Mouse (Mus musculus) CH12.LX (cell line): ENCODE data around the gene Igsf21. TPM values are rescaled to one million over a fixed set of nuclear protein-coding genes. Genes with fewer than 3 reads are reported as not detected.

Experiments used
- DNase-seq: peaks from one replicate; pipeline ENCODE4 v3.0.0-alpha.2; 2013; ENCODE audit errors: extremely low read depth
- H3K27ac ChIP-seq: 2 replicates; pipeline ENCODE4 v1.5.1; 2012; ENCODE audit warnings: low read depth, mild to moderate bottlenecking, control low read depth, moderate library complexity; ENCODE audit not compliant: insufficient read depth
- H3K27me3 ChIP-seq: replicated peaks from 2 replicates; pipeline ENCODE3; 2012; ENCODE audit warnings: inconsistent platforms
- H3K36me3 ChIP-seq, 2 experiments: replicated peaks in 1 of 2; 2 replicates each; pipeline versions ENCODE3 to v1.6.1; 2012; ENCODE audit warnings: inconsistent platforms in 1 of 2, low read length in 1 of 2, mild to moderate bottlenecking in 1 of 2, mixed read lengths in 1 of 2, moderate library complexity in 1 of 2; ENCODE audit not compliant: control insufficient read depth in 1 of 2, insufficient read depth in 1 of 2
- H3K4me1 ChIP-seq, 2 experiments: 2 replicates each; pipeline ENCODE4 v1.6.1; 2012; ENCODE audit warnings: inconsistent platforms in 1 of 2, moderate library complexity in 1 of 2; ENCODE audit not compliant: insufficient read depth in 2 of 2, control insufficient read depth in 1 of 2
- H3K4me2 ChIP-seq: 2 replicates; pipeline ENCODE4 v1.6.1; 2012; ENCODE audit warnings: low read depth, mild to moderate bottlenecking, control low read depth; ENCODE audit not compliant: poor library complexity, insufficient read depth, severe bottlenecking
- H3K4me3 ChIP-seq, 3 experiments: fragments of 150-350 bp in 1 of 3; sonication (generic) in 1 of 3; replicated peaks in 1 of 3; 2 replicates each; pipeline versions ENCODE3 to v1.5.1; 2011 to 2012; ENCODE audit warnings: low read depth in 2 of 3, low read length in 2 of 3, mild to moderate bottlenecking in 2 of 3, moderate library complexity in 2 of 3, control low read depth in 1 of 3, improper control_type of control experiment in 1 of 3, inconsistent platforms in 1 of 3, mixed read lengths in 1 of 3; ENCODE audit not compliant: poor library complexity in 1 of 3
- H3K79me2 ChIP-seq: replicated peaks from 2 replicates; pipeline ENCODE4 v1.6.1; 2012; ENCODE audit warnings: mild to moderate bottlenecking, moderate library complexity; ENCODE audit not compliant: control insufficient read depth, poor library complexity, insufficient read depth, severe bottlenecking; ENCODE audit errors: extremely low read depth
- H3K9ac ChIP-seq: 2 replicates; pipeline ENCODE4 v1.6.1; 2012; ENCODE audit warnings: low read depth, mild to moderate bottlenecking, control low read depth, moderate library complexity; ENCODE audit not compliant: insufficient read depth
- H3K9me3 ChIP-seq: replicated peaks from 2 replicates; pipeline ENCODE3; 2012; ENCODE audit warnings: low read length, inconsistent platforms, mixed read lengths
- CHD1 ChIP-seq: IDR thresholded peaks from 2 replicates; pipeline ENCODE4 v1.6.1; 2012; ENCODE audit warnings: low read depth, low read length, improper control_type of control experiment, inconsistent platforms
- CHD2 ChIP-seq: IDR thresholded peaks from 2 replicates; pipeline ENCODE4 v1.6.1; 2011; ENCODE audit warnings: low read length, improper control_type of control experiment
- ELF1 ChIP-seq: IDR thresholded peaks from 2 replicates; pipeline ENCODE4 v1.6.1; 2014; ENCODE audit warnings: low read depth, mild to moderate bottlenecking, inconsistent platforms, low read length, improper control_type of control experiment
- EP300 ChIP-seq: IDR thresholded peaks from 2 replicates; pipeline ENCODE4 v1.6.1; 2011; ENCODE audit warnings: low read length, improper control_type of control experiment
- GABPA ChIP-seq: IDR thresholded peaks from 2 replicates; pipeline ENCODE4 v1.6.1; 2012; ENCODE audit warnings: low read depth, low read length, improper control_type of control experiment, inconsistent platforms; ENCODE audit not compliant: insufficient replicate concordance
- HCFC1 ChIP-seq: IDR thresholded peaks from 2 replicates; pipeline ENCODE4 v1.6.1; 2012; ENCODE audit warnings: low read depth, mild to moderate bottlenecking, inconsistent platforms, low read length, improper control_type of control experiment
- IRF4 ChIP-seq: IDR thresholded peaks from 2 replicates; pipeline ENCODE4 v1.6.1; 2014; ENCODE audit warnings: low read depth, mild to moderate bottlenecking, inconsistent platforms, low read length, improper control_type of control experiment
- JUND ChIP-seq: conservative IDR thresholded peaks from 2 replicates; pipeline ENCODE4 v1.6.1; 2011; ENCODE audit warnings: low read depth, low read length, improper control_type of control experiment
- KAT2A ChIP-seq: IDR thresholded peaks from 2 replicates; pipeline ENCODE4 v1.6.1; 2012; ENCODE audit warnings: low read length, improper control_type of control experiment, inconsistent platforms; ENCODE audit not compliant: insufficient replicate concordance
- MAFK ChIP-seq: IDR thresholded peaks from 2 replicates; pipeline ENCODE4 v1.6.1; 2011; ENCODE audit warnings: low read length, improper control_type of control experiment; ENCODE audit not compliant: insufficient replicate concordance
- MAX ChIP-seq: IDR thresholded peaks from 2 replicates; pipeline ENCODE4 v1.6.1; 2011; ENCODE audit warnings: low read length, improper control_type of control experiment
- MXI1 ChIP-seq: IDR thresholded peaks from 2 replicates; pipeline ENCODE4 v1.6.1; 2011; ENCODE audit warnings: mild to moderate bottlenecking, low read depth, low read length, improper control_type of control experiment
- MYC ChIP-seq: IDR thresholded peaks from 2 replicates; pipeline ENCODE4 v1.6.1; 2011; ENCODE audit warnings: low read depth, mild to moderate bottlenecking, improper control_type of control experiment, low read length
- NELFE ChIP-seq: IDR thresholded peaks from 2 replicates; pipeline ENCODE4 v1.6.1; 2011; ENCODE audit warnings: low read depth, low read length, improper control_type of control experiment
- NRF1 ChIP-seq: IDR thresholded peaks from 2 replicates; pipeline ENCODE4 v1.6.1; 2014; ENCODE audit warnings: low read depth, mild to moderate bottlenecking, inconsistent platforms, low read length, improper control_type of control experiment, moderate library complexity
- PAX5 ChIP-seq: IDR thresholded peaks from 2 replicates; pipeline ENCODE4 v1.6.1; 2012; ENCODE audit warnings: low read length, inconsistent platforms, mixed read lengths
- RAD21 ChIP-seq: IDR thresholded peaks from 2 replicates; pipeline ENCODE4 v1.6.1; 2011; ENCODE audit warnings: low read depth, mild to moderate bottlenecking, low read length, improper control_type of control experiment, moderate library complexity
- RCOR1 ChIP-seq: conservative IDR thresholded peaks from 2 replicates; pipeline ENCODE4 v1.6.1; 2012; ENCODE audit warnings: low read depth, mild to moderate bottlenecking, inconsistent platforms, low read length, improper control_type of control experiment
- SIN3A ChIP-seq: IDR thresholded peaks from 2 replicates; pipeline ENCODE4 v1.6.1; 2012; ENCODE audit warnings: low read length, improper control_type of control experiment, inconsistent platforms
- TBP ChIP-seq: conservative IDR thresholded peaks from 2 replicates; pipeline ENCODE4 v1.6.1; 2011; ENCODE audit warnings: low read depth, low read length, improper control_type of control experiment
- UBTF ChIP-seq: IDR thresholded peaks from 2 replicates; pipeline ENCODE4 v1.6.1; 2012; ENCODE audit warnings: low read depth, mild to moderate bottlenecking, inconsistent platforms, low read length, improper control_type of control experiment, moderate library complexity
- ZC3H11A ChIP-seq: IDR thresholded peaks from 2 replicates; pipeline ENCODE4 v1.6.1; 2012; ENCODE audit warnings: low read depth, mild to moderate bottlenecking, inconsistent platforms, low read length, improper control_type of control experiment
- ZKSCAN1 ChIP-seq: IDR thresholded peaks from 2 replicates; pipeline ENCODE4 v1.6.1; 2012; ENCODE audit warnings: low read depth, inconsistent platforms, low read length, improper control_type of control experiment, borderline replicate concordance
- dilution Hi-C: fragments of 300-500 bp; cut with MboI; formaldehyde crosslinking; loops from 2 replicates; pipeline ENCODE4 v1.14.3; 2020; ENCODE audit warnings: low sequenced_read_pairs; ENCODE audit not compliant: extremely low pct_unique_long_range_greater_than_20kb, extremely low pct_ligation_motif_present
- in situ Hi-C: fragments of 300-500 bp; cut with MboI; formaldehyde crosslinking; loops from 3 replicates; pipeline ENCODE4 v1.14.3; 2019; ENCODE audit warnings: low sequenced_read_pairs, low pct_ligation_motif_present, low pct_unique_long_range_greater_than_20kb, mixed read lengths
- polyA plus RNA-seq: library from polyadenylated mRNA; unstranded; fragments of >175 nt; gene quantifications from 2 replicates; pipeline ENCODE4 v1.2.1, GENCODE M21; 2012; ENCODE audit warnings: low read depth; ENCODE audit not compliant: insufficient read length
- total RNA-seq, 2 experiments: library from RNA; depleted of rRNA; stranded (reverse); fragments of 300-350 nt in 1 of 2; fragments of >200 nt in 1 of 2; gene quantifications; 2 replicates each; pipeline ENCODE4 v1.2.3; 2012 to 2014

Gene Igsf21
- total and polyA plus RNA-seq, 3 experiments = not detected

DNA sequence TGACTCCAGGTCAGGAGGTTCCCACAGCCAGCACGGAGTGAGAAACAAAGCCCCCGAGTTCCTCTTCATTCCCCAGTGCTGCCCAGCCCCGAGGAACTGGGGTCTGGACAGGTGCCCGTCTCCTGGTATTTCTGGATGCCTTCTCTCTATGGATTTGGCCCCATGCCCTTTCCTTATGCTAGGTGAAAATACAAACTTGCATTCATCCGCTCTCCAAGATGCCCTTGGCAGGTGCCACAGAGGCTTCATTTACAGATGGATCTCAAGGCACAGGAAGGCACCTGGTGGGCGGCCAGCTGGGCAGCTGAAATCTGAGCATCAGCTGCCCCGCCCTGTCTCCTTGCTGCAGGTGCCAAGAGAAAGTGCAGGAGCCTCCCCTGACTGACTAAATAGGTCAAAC, 23.9 kb upstream of the Igsf21 start:
- H3K9me3 ChIP-seq = peaks cover 28% of the 10 kb centered on the region
- in situ Hi-C loops = no loop called here
- H3K4me3 ChIP-seq = no peak overlapping the region

DNA sequence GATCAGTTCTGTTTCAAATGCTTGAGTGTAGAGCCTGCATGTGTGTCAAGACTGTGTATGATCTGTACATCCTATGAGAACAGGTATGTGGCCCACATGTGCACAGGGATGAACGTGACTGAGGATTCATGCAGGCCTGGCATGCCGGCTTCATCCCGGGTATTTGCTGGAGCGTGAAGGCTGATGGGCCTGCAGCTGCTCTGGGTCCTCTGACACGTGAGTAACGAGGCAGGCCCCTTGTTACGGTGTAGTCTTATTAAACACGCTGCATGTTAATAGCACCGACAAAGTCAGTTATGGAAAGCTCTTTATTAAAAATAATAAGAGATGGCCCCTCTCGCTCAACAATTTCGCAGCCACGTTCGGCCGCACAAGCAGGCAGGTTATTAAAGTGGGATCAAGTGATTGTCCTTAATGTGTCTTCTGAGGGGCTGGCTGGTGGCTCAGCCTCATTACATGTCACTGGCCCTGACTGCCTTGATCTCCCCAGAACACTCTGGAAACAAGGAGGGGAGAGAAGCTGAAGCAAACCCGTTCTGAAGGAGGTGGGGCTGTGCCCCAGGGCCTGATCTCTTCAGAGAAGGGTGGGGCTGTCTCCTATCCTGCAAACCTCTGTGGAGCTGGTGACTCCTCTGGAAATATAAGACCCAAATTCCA, 22.7 kb upstream of the Igsf21 start:
- Histone ChIP-seq H3K27ac (no peak overlapping the region), H3K4me3 (no peak overlapping the region), H3K4me1 (no peaks in the 10 kb centered on the region), H3K79me2 (no peaks in the 10 kb centered on the region), H3K9ac (no peak overlapping the region), H3K36me3 (no peaks in the 10 kb centered on the region), H3K27me3 (peaks cover 6% of the 10 kb centered on the region), H3K9me3 (peaks cover 28% of the 10 kb centered on the region), H3K4me2 (no peak overlapping the region)
- DNase-seq = no peak
- dilution Hi-C loops (no loop called here), in situ Hi-C loops (no loop called here)
- no peak for TF ChIP-seq ZKSCAN1
- no peak for TF ChIP-seq EP300
- no peak for TF ChIP-seq JUND
- no peak for TF ChIP-seq MAFK
- no peak for TF ChIP-seq NELFE
- no peak for TF ChIP-seq ZC3H11A
- no peak for TF ChIP-seq ELF1
- no peak for TF ChIP-seq RCOR1
- TF ChIP-seq CHD2 = no peak
- TF ChIP-seq RAD21 = no peak
- no peak for TF ChIP-seq MXI1
- TF ChIP-seq IRF4 = no peak
- TF ChIP-seq PAX5 = no peak
- no peak for TF ChIP-seq MYC
- TF ChIP-seq TBP = no peak
- no peak for TF ChIP-seq HCFC1
- TF ChIP-seq GABPA = no peak

More for the DNA sequence above, 23.9 kb upstream of the Igsf21 start:
- no peak overlapping the region for H3K9ac ChIP-seq
- dilution Hi-C loops = no loop called here
- H3K27ac ChIP-seq = no peak overlapping the region
- no peaks in the 10 kb centered on the region for H3K36me3 ChIP-seq
- no peak overlapping the region for H3K4me2 ChIP-seq
- no peaks in the 10 kb centered on the region for H3K79me2 ChIP-seq
- 0 out of 4 replicates have a peak, but pooled peaks cover 0 to 3% of the 10 kb centered on the region in 2 experiments for H3K4me1 ChIP-seq
- TF ChIP-seq EP300 (no peak), MAX (no peak), CHD2 (no peak), NRF1 (no peak), CHD1 (no peak), MYC (no peak), PAX5 (no peak), JUND (no peak), SIN3A (no peak), UBTF (no peak), KAT2A (no peak), ZC3H11A (no peak)
- no peak for DNase-seq
- H3K27me3 ChIP-seq = peaks cover 6% of the 10 kb centered on the region
